Mouse (Mus musculus): ENCODE data around the gene Catip. TPM values are rescaled to one million over a fixed set of nuclear protein-coding genes. Genes with fewer than 3 reads are reported as not detected.
"Not testable (repeated sequence)": the region's sequence is repeated elsewhere in the genome, so short reads cannot be mapped to it uniquely, and the experiment has no call there.

Gene Catip
- polyA plus RNA-seq, 1 experiment from 2014 or later, result 1.6 TPM

GRCm38 (mm10) chr1:74335033-74335432 is 26.9 kb upstream of the Catip start:
- no peak overlapping the region for H3K27ac ChIP-seq
- 64% methylated on average over 4 of the region's 4 CpGs for WGBS

GRCm38 (mm10) chr1:74335436-74336170 is 26.3 kb upstream of the Catip start:
- Histone ChIP-seq H3K27me3 (no peaks in the 10 kb centered on the region), H3K4me1 (replicated peaks) (peaks cover 43% of the 10 kb centered on the region), H3K27ac (no peak overlapping the region), H3K36me3 (no peaks in the 10 kb centered on the region), H3K4me2 (no peak overlapping the region), H3K4me3 (no peak overlapping the region), H3K9me3 (no peaks in the 10 kb centered on the region), H3K9ac (no peak overlapping the region)
- ATAC-seq (ENCODE audit: low FRiP score), result no peak
- 74% methylated on average over 6 of the region's 6 CpGs for WGBS

More at GRCm38 (mm10) chr1:74335033-74335432, 26.9 kb upstream of the Catip start:
- H3K27me3 ChIP-seq, result no peaks in the 10 kb centered on the region
- H3K4me3 ChIP-seq, result no peak overlapping the region
- no peaks in the 10 kb centered on the region for H3K36me3 ChIP-seq
- peaks cover 47% of the 10 kb centered on the region for H3K4me1 ChIP-seq (replicated peaks)
- H3K9me3 ChIP-seq, result no peaks in the 10 kb centered on the region
- no peak for ATAC-seq (ENCODE audit: low FRiP score)
- no peak overlapping the region for H3K4me2 ChIP-seq
- H3K9ac ChIP-seq, result no peak overlapping the region

- Histone ChIP-seq H3K27me3 (no peaks in the 10 kb centered on the region), H3K36me3 (no peaks in the 10 kb centered on the region), H3K9ac (no peak overlapping the region), H3K9me3 (no peaks in the 10 kb centered on the region), H3K4me3 (no peak overlapping the region), H3K4me2 (no peak overlapping the region), H3K27ac (no peak overlapping the region), H3K4me1 (replicated peaks) (peaks cover 32% of the 10 kb centered on the region)
- ATAC-seq (ENCODE audit: low FRiP score), result no peak
- 84% methylated on average over 3 of the region's 3 CpGs for WGBS
These were observed 24.6 kb upstream of the Catip start for GRCm38 (mm10) chr1:74337241-74337771.

GRCm38 (mm10) chr1:74338013-74338412 is 23.9 kb upstream of the Catip start:
- H3K36me3 ChIP-seq, result no peaks in the 10 kb centered on the region
- H3K27ac ChIP-seq, result no peak overlapping the region
- no peak overlapping the region for H3K4me2 ChIP-seq
- H3K9ac ChIP-seq, result no peak overlapping the region
- peaks cover 31% of the 10 kb centered on the region for H3K4me1 ChIP-seq (replicated peaks)
- no peak for ATAC-seq (ENCODE audit: low FRiP score)
- no peaks in the 10 kb centered on the region for H3K9me3 ChIP-seq
- H3K4me3 ChIP-seq, result no peak overlapping the region
- H3K27me3 ChIP-seq, result no peaks in the 10 kb centered on the region
- WGBS, result 88% methylated on average over 5 of the region's 5 CpGs

DNA sequence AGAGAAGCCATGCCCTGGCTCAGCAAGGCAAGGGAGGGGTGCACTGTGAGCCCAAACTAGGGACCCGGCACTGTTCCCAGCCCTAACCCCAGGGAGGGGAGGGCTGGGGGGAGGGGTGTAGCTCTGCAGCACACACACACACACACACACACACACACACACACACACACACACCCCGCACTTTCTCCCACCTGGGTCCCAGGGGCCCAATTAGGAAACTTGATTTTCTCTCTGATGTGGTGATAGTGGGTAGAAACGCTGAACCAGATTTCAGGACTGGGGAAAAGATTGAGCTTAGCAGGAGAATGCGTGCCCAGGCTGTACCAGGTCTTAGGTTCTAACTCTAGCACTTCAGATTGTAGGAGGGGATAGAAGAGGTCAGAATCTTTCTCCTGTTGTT is 23.3 kb upstream of the Catip start:
- Histone ChIP-seq H3K9ac (no peak overlapping the region), H3K4me2 (no peak overlapping the region), H3K9me3 (no peaks in the 10 kb centered on the region), H3K27ac (no peak overlapping the region), H3K27me3 (no peaks in the 10 kb centered on the region), H3K4me3 (no peak overlapping the region), H3K36me3 (no peaks in the 10 kb centered on the region), H3K4me1 (replicated peaks) (peaks cover 31% of the 10 kb centered on the region)
- no peak for ATAC-seq (ENCODE audit: low FRiP score)
- WGBS, result 81% methylated on average over 4 of the region's 4 CpGs

DNA sequence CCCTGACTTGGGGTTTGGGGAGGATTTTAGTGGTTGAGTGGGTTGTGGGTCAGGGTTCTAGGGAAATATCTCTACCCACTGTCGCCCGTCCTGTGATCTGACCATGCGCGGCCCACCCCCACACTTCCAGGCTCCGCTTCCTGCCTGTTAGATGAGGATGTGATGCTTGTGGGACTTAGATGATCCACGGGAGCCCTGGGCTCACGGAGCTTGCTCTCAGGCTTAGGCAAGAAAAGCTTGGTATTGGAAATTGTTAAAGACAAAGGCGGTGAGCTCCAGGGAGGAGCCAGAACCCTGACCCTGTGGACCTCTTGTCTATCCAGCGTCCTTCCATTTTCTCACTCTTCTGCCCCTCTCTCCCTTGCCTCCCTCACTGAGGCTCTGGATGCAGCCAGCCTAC is 22.0 kb upstream of the Catip start:
- no peak for ATAC-seq (ENCODE audit: low FRiP score)
- H3K4me2 ChIP-seq, result no peak overlapping the region
- no peak overlapping the region for H3K27ac ChIP-seq
- H3K4me1 ChIP-seq (replicated peaks), result peaks cover 31% of the 10 kb centered on the region
- H3K4me3 ChIP-seq, result no peak overlapping the region
- WGBS, result 90% methylated on average over 9 of the region's 9 CpGs
- no peaks in the 10 kb centered on the region for H3K27me3 ChIP-seq
- no peaks in the 10 kb centered on the region for H3K9me3 ChIP-seq
- H3K9ac ChIP-seq, result no peak overlapping the region
- no peaks in the 10 kb centered on the region for H3K36me3 ChIP-seq

GRCm38 (mm10) chr1:74340361-74340764 is 21.5 kb upstream of the Catip start:
- ATAC-seq (ENCODE audit: low FRiP score), result 0 out of 2 replicates have a peak, but pooled peaks have one; percentile 9
- peaks cover 27% of the 10 kb centered on the region for H3K4me1 ChIP-seq (replicated peaks)
- WGBS, result 91% methylated on average over 6 of the region's 6 CpGs

DNA sequence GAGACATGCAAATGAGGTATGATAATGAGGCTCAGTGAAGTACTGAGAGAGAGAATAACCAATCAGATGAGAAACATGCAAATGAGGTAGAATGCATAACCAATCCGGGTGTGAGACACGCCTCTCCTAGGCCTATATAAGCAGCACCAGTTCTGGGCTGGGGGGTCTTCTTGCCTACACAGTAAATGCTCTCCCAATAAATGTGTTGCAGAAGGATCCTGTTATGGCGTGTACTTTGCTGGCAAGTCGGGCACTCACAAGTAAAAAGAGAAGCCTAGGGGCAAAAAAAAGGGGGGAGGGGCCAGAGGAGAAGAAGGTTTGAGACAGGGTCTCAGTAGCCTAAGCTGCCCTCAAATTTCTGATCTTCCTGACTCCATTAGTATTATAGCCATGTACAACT is 20.9 kb upstream of the Catip start:
- not testable (repeated sequence) for H3K9ac ChIP-seq; ATAC-seq (ENCODE audit: low FRiP score); H3K27me3 ChIP-seq; H3K4me3 ChIP-seq; H3K4me2 ChIP-seq; H3K9me3 ChIP-seq; H3K27ac ChIP-seq; H3K36me3 ChIP-seq
- peaks cover 25% of the 10 kb centered on the region for H3K4me1 ChIP-seq (replicated peaks)
- 94% methylated on average over 4 of the region's 4 CpGs for WGBS

More at GRCm38 (mm10) chr1:74340361-74340764, 21.5 kb upstream of the Catip start:
- no peak overlapping the region for H3K9ac ChIP-seq
- no peak overlapping the region for H3K4me2 ChIP-seq
- H3K27ac ChIP-seq, result no peak overlapping the region
- H3K27me3 ChIP-seq, result no peaks in the 10 kb centered on the region
- no peak overlapping the region for H3K4me3 ChIP-seq
- no peaks in the 10 kb centered on the region for H3K9me3 ChIP-seq
- H3K36me3 ChIP-seq, result no peaks in the 10 kb centered on the region

GRCm38 (mm10) chr1:74341898-74342297 is 20.0 kb upstream of the Catip start:
- Histone ChIP-seq H3K4me2 (no peak overlapping the region), H3K9ac (no peak overlapping the region), H3K9me3 (no peaks in the 10 kb centered on the region), H3K27me3 (no peaks in the 10 kb centered on the region), H3K4me3 (no peak overlapping the region), H3K36me3 (no peaks in the 10 kb centered on the region), H3K4me1 (replicated peaks) (peaks cover 24% of the 10 kb centered on the region), H3K27ac (no peak overlapping the region)
- WGBS, result 93% methylated on average over 7 of the region's 7 CpGs
- no peak for ATAC-seq (ENCODE audit: low FRiP score)

GRCm38 (mm10) chr1:74342308-74342707 is 19.6 kb upstream of the Catip start:
- no peaks in the 10 kb centered on the region for H3K36me3 ChIP-seq
- H3K9me3 ChIP-seq, result no peaks in the 10 kb centered on the region
- no peak overlapping the region for H3K4me2 ChIP-seq
- H3K27me3 ChIP-seq, result no peaks in the 10 kb centered on the region
- no peak for ATAC-seq (ENCODE audit: low FRiP score)
- H3K27ac ChIP-seq, result no peak overlapping the region
- H3K4me3 ChIP-seq, result no peak overlapping the region
- 78% methylated on average over 1 of the region's 1 CpGs for WGBS
- H3K4me1 ChIP-seq (replicated peaks), result peaks cover 21% of the 10 kb centered on the region
- no peak overlapping the region for H3K9ac ChIP-seq

DNA sequence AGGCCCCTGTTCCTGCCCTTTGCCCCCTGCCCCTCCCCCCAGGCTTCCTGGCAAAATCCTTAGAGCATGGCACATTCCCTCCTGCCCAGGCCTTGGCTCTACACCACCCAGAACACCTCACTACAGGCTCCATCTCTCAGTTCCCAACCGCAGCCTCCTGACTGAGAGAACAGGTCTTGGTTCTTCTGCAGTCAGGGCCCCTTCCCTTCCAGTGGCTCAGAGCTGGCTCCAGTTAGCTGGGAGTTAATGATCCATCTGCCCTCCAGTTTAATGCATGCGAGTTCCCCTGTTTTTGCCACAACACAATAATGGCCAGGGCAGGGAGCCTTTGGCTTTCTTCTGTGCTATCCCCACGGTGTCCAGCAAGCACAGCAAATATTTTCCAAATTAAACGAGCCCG is 18.7 kb upstream of the Catip start:
- Histone ChIP-seq H3K4me1 (replicated peaks) (peaks cover 17% of the 10 kb centered on the region), H3K36me3 (peaks cover 5% of the 10 kb centered on the region), H3K9ac (no peak overlapping the region; the same call in 1 of the 2 replicates), H3K27ac (no peak overlapping the region), H3K4me2 (no peak overlapping the region), H3K9me3 (no peaks in the 10 kb centered on the region), H3K27me3 (no peaks in the 10 kb centered on the region), H3K4me3 (no peak overlapping the region)
- WGBS, result 51% methylated on average over 5 of the region's 5 CpGs
- no peak for ATAC-seq (ENCODE audit: low FRiP score)

DNA sequence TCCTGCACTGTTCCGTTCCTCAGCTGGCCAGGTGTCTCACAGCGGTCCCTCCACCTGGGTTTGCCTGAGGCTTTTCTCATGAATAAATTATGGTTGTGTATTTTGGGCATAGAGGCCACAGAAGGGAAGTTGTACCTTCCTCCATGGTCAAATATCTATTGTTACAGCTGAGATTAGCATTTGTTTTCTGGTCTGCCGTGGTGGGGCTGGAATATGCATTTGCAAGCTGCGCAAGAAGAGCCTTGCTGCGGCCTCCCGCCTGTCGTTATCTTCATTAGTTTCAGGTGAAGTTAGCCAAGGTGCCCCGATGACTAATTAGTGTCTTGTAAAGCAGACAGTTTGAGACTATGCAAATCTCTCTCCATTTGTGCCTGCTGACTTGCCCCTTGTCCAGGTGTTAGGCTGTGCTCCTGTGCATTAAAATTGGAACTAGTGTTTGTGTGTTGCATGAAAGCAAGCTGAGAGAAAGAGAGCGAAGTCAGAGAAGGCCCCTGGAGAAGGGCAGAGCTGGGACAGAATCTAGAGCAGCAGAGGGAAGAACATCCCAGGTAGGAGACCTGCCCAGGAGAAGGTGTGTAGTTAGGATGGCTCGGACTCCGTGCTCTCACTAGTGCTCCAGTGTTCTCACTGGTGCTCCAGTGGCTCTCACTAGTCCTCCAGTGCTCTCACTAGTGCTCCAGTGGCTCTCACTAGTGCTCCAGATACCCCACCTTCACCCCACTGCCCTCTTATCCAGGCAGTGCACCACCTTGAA is 17.6 kb upstream of the Catip start:
- Histone ChIP-seq H3K27ac (no peak overlapping the region), H3K9me3 (no peaks in the 10 kb centered on the region), H3K36me3 (peaks cover 14% of the 10 kb centered on the region), H3K4me1 (replicated peaks) (peaks cover 14% of the 10 kb centered on the region), H3K9ac (no peak overlapping the region), H3K4me2 (no peak overlapping the region), H3K4me3 (no peak overlapping the region), H3K27me3 (no peaks in the 10 kb centered on the region)
- ATAC-seq (ENCODE audit: low FRiP score), result no peak
- WGBS, result 80% methylated on average over 11 of the region's 11 CpGs

Data from hindbrain, embryonic 13.5 days (tissue).